Comparison of ENCODE assay signal across 13 mouse cellular contexts in genomic region chr9:32499469-32499868, GRCm38 (mm10). TPM values are rescaled to one million over a fixed set of nuclear protein-coding genes. Genes with fewer than 3 reads are reported as not detected.
A peak's percentile ranks its signal among the peaks of the same experiment; 100 is the strongest.
DNase-seq lines count a peak whose midpoint lies in the region; TF ChIP-seq lines count a peak whose summit lies in the region.
"Had no signal": no experiment of that assay in that cellular context is flagged by ENCODE, and none has a peak within 500 bp of the region (broad histone marks: within the 10 kb centered on the region; RNA-seq: fewer than 3 reads in every experiment).

No protein-coding gene starts in this region.

- no peak for TF ChIP-seq CTCF in thymus, adult 2 months (IDR thresholded peaks at IDR 0.05; ENCODE audit: borderline replicate concordance, control insufficient read depth, extremely low read depth, insufficient read depth, low read length, poor library complexity)

- H3K27me3 ChIP-seq in thymus, adult 2 months (ENCODE audit: control insufficient read depth, insufficient read depth, low read length): no peaks in the 10 kb centered on the region

- WGBS in thymus, adult 2 months: 24% methylated on average over 6 of the region's 6 CpGs

- H3K36me3 ChIP-seq in thymus, adult 2 months (ENCODE audit: control insufficient read depth, insufficient read depth, low read length): no peaks in the 10 kb centered on the region

- TF ChIP-seq POLR2A in thymus, adult 2 months (IDR thresholded peaks at IDR 0.05; ENCODE audit: control insufficient read depth, extremely low read depth, insufficient read depth, low read length, poor library complexity): no peak

- H3K4me1 ChIP-seq in thymus, adult 2 months (replicated peaks; ENCODE audit: control insufficient read depth, insufficient read depth, low read length): peaks cover 65% of the 10 kb centered on the region
- H3K4me1 ChIP-seq in brown adipose tissue, adult 24 weeks (ENCODE audit: control insufficient read depth, insufficient read depth, insufficient read length, low read length): peaks cover 66% of the 10 kb centered on the region

- peak overlapping the region; percentile 82 for H3K27ac ChIP-seq in thymus, adult 2 months (ENCODE audit: control insufficient read depth, insufficient read depth, low read length)
- H3K27ac ChIP-seq in brown adipose tissue, adult 24 weeks (replicated peaks; ENCODE audit: low read depth, low read length): peak overlapping the region; percentile 74
- H3K27ac ChIP-seq: embryonic facial prominence, embryonic 10.5 days; limb, embryonic 10.5 days had no signal

- no peak overlapping the region for H3K4me3 ChIP-seq in thymus, adult 2 months (ENCODE audit: control insufficient read depth, insufficient read depth, low read length)
- H3K4me3 ChIP-seq in brown adipose tissue, adult 24 weeks (ENCODE audit: insufficient read depth, low read depth, low read length): no peak overlapping the region
- H3K4me3 ChIP-seq: embryonic facial prominence, embryonic 10.5 days; limb, embryonic 10.5 days; myocyte had no signal

- DNase-seq in thymus, adult 2 months: no peak
- DNase-seq in thymus, postnatal 10 days (ENCODE audit: low spot score in 2 of 2): no peak
- peak; percentile 47 to 49 for DNase-seq in lung, postnatal 4 days
- peak; percentile 63 for DNase-seq in thymus, postnatal 4 days
- no peak for DNase-seq in left cerebral cortex, postnatal 36 days (ENCODE audit: low spot score in 2 of 2)
- no peak for DNase-seq in layer of hippocampus, postnatal 10 days (ENCODE audit: low spot score in 2 of 2)
- DNase-seq: adrenal gland, postnatal 25 days; cerebellum, adult 9-10 months; retina, postnatal 1 day had no signal

- intact Hi-C loops in left cerebral cortex, postnatal 36 days (cut with DNase I): no loop called here

RNA-seq across cellular contexts. Expression of gene Fli1, which starts 43.2 kb away (rescaled TPM):
- polyA plus RNA-seq in thymus, adult 2 months (2012; rRNA removed): 28.5 and 33.9 TPM in 2 replicates
- polyA plus RNA-seq in brown adipose tissue, adult 24 weeks (2012; ENCODE audit: insufficient read depth, insufficient read length, missing spikeins): 11.7 and 19.1 TPM in 2 replicates
- 1 to 10 TPM; 5.5 to 7.3 TPM for total RNA-seq in left cerebral cortex, postnatal 36 days (2021)
- total RNA-seq in layer of hippocampus, postnatal 10 days (2021): 10 to 100 TPM in 1 of 2 experiments, 1 to 10 TPM in 1; 7.7 to 10.2 TPM
- polyA plus RNA-seq: myocyte had no signal

Comparison
In these comparisons a context has a peak if more than half of its experiments do, and no peak if none do; other contexts are left out.
1. DNase-seq: peak in lung, postnatal 4 days (2 of 2) and thymus, postnatal 4 days (single experiment); none in thymus, adult 2 months (single experiment), thymus, postnatal 10 days (0 of 2), left cerebral cortex, postnatal 36 days (0 of 2) and layer of hippocampus, postnatal 10 days (0 of 2).